Mouse (Mus musculus) C2C12 (cell line): Measurements from ENCODE around the gene Vash2. TPM values are rescaled to one million over a fixed set of nuclear protein-coding genes. Genes with fewer than 3 reads are reported as not detected.
"Not testable (repeated sequence)": the region's sequence is repeated elsewhere in the genome, so short reads cannot be mapped to it uniquely, and the experiment has no call there.

ENCODE experiments used
- H3K27me3 ChIP-seq: one replicate; pipeline ENCODE4 v1.6.1; 2011; ENCODE audit not compliant: control insufficient read depth, insufficient read depth, insufficient read length
- H3K36me3 ChIP-seq: one replicate; pipeline ENCODE4 v1.6.1; 2011; ENCODE audit not compliant: control insufficient read depth, insufficient read depth
- H3K4me3 ChIP-seq: one replicate; pipeline ENCODE4 v1.5.1; 2011; ENCODE audit warnings: mild to moderate bottlenecking, control low read depth; ENCODE audit not compliant: poor library complexity, insufficient read depth, severe bottlenecking
- H3K79me2 ChIP-seq: one replicate; pipeline ENCODE4 v1.6.1; 2011; ENCODE audit not compliant: control insufficient read depth, insufficient read depth
- H3K79me3 ChIP-seq: one replicate; pipeline ENCODE4 v1.6.1; 2011; ENCODE audit warnings: low read depth, control low read depth
- H3ac ChIP-seq: one replicate; pipeline ENCODE3; 2011; ENCODE audit warnings: low read depth; ENCODE audit not compliant: control insufficient read depth, insufficient read length
- CEBPB ChIP-seq: IDR thresholded peaks from one replicate; pipeline ENCODE4 v1.6.1; 2011; ENCODE audit warnings: low read depth, mild to moderate bottlenecking, control low read depth, moderate library complexity
- CTCF ChIP-seq: IDR thresholded peaks from one replicate; pipeline ENCODE4 v1.5.1; 2011; ENCODE audit not compliant: control insufficient read depth, insufficient read depth, insufficient read length
- FOSL1 ChIP-seq: IDR thresholded peaks from one replicate; pipeline ENCODE4 v1.8.0; 2011; ENCODE audit warnings: mild to moderate bottlenecking, low read length; ENCODE audit not compliant: poor library complexity, insufficient read depth, severe bottlenecking
- MAX ChIP-seq: IDR thresholded peaks from one replicate; pipeline ENCODE4 v1.6.1; 2011; ENCODE audit warnings: mild to moderate bottlenecking, control low read depth
- MYOD1 ChIP-seq: IDR thresholded peaks from one replicate; pipeline ENCODE4 v1.6.1; 2011; ENCODE audit warnings: low read depth; ENCODE audit not compliant: control insufficient read depth, insufficient read length
- MYOG ChIP-seq: IDR thresholded peaks from one replicate; pipeline ENCODE4 v1.6.1; 2011; ENCODE audit not compliant: control insufficient read depth, insufficient read length; ENCODE audit errors: extremely low read depth
- USF1 ChIP-seq: IDR thresholded peaks from one replicate; pipeline ENCODE4 v1.6.1; 2011; ENCODE audit warnings: low read depth, mild to moderate bottlenecking, control low read depth, moderate library complexity
- long read RNA-seq, 2 experiments: library from polyadenylated mRNA; unstranded; transcript quantifications; one replicate each; pipeline ENCODE4 v2.0.0; 2019 to 2020
- polyA plus RNA-seq: library from polyadenylated mRNA; unstranded; fragments of >200 nt; fragmentation: generic; extraction: Trizol; gene quantifications from one replicate; pipeline ENCODE4 v1.2.1, GENCODE M21; 2012; ENCODE audit warnings: missing spikeins

Gene Vash2
- polyA plus RNA-seq: 15.6 TPM
- long read RNA-seq, experiment 1, full-length matches to known transcripts: 22 of 29 reads
- long read RNA-seq, experiment 1, partial matches to known transcripts: 1 of 29 reads
- long read RNA-seq, experiment 1, other reads (novel, unspliced or antisense): 6 of 29 reads
- long read RNA-seq, experiment 2, full-length matches to known transcripts: 208 of 229 reads
- long read RNA-seq, experiment 2, partial matches to known transcripts: 11 of 229 reads
- long read RNA-seq, experiment 2, other reads (novel, unspliced or antisense): 10 of 229 reads

GRCm38 (mm10) chr1:190979100-190979563, at the start of gene Vash2:
Gene Vash2 (minus strand): TSS chr1:190979296.
- Histone ChIP-seq H3K79me3 (peaks cover 9% of the 10 kb centered on the region), H3ac (peak within 1 kb of the TSS; percentile 95), H3K36me3 (peaks cover 5% of the 10 kb centered on the region), H3K27me3 (no peaks in the 10 kb centered on the region), H3K79me2 (peaks cover 45% of the 10 kb centered on the region), H3K4me3 (peak within 1 kb of the TSS; percentile 63)
- TF ChIP-seq MAX (peak; percentile 50), MYOG (no peak), FOSL1 (peak; percentile 20), CEBPB (no peak), CTCF (no peak), MYOD1 (no peak), USF1 (no peak)

DNA sequence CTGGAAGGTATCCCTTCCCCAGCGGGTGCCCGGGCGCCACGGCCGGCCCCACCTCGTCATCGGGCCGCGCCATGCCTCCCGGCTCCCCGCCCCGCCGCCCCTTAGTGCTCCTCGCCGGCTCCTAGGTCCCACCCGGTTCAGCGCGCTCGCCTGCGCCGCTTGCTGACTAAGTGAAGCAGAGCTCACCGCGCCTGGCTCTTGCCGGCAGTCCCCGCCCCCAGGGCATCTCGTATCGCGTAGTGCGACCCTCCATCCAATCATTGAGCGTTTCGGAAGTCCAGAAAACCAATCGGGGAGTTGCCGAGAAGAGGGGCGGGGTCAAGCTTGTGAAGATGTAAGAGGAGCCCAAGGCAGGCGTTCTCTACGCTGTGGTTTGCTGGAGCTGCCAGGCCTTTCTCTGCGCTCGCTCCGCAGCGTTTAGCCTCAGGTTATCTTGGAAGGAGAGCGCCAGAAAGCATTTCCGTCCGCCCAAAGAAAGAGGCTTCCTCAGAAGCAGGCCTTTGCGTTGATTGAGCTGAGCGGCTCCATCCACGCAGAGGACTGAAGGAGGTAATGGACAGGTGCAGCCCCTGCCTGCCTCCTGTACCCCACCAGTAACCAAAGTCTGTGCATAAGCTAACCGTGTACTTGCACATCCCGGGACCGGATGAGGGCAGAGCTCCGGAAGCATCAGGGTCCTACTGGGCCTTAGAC, 47.1 kb upstream of the Vash2 start, which contains the start of gene Flvcr1:
Gene Flvcr1 (minus strand): TSS at position 138 of the 693 bp plus-strand sequence.
- Histone ChIP-seq H3ac (peak within 1 kb of the TSS; percentile 81), H3K27me3 (no peaks in the 10 kb centered on the region), H3K36me3 (peaks cover 8% of the 10 kb centered on the region), H3K79me3 (peaks cover 23% of the 10 kb centered on the region), H3K79me2 (peaks cover 43% of the 10 kb centered on the region), H3K4me3 (peak within 1 kb of the TSS; percentile 74)
- TF ChIP-seq CTCF: peak; percentile 1
- no peak for TF ChIP-seq MYOG

GRCm38 (mm10) chr1:191025016-191026012, 46.2 kb upstream of the Vash2 start:
- H3K79me3 ChIP-seq: peaks cover 23% of the 10 kb centered on the region
- H3K36me3 ChIP-seq: peaks cover 17% of the 10 kb centered on the region
- peaks cover 43% of the 10 kb centered on the region for H3K79me2 ChIP-seq
- peak overlapping the region; percentile 57 for H3ac ChIP-seq
- TF ChIP-seq CTCF: no peak
- TF ChIP-seq MYOD1: no peak
- TF ChIP-seq MYOG: no peak
- TF ChIP-seq MAX: no peak
- no peak for TF ChIP-seq USF1
- TF ChIP-seq FOSL1: no peak
- no peak for TF ChIP-seq CEBPB
- peak overlapping the region; percentile 74 for H3K4me3 ChIP-seq
- no peaks in the 10 kb centered on the region for H3K27me3 ChIP-seq

DNA sequence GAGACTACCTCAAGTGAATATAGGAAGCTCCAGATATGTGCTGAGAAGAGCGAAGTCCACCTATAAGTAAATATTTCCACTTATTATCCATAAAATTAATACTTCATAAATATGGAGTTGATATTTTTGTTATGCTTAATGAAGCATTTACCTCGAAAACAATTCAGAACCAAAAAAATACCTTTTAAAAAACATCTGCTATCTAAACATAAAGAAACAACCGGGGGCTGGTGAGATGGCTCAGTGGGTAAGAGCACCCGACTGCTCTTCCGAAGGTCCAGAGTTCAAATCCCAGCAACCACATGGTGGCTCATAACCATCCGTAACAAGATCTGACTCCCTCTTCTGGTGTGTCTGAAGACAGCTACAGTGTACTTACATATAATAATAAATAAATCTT, 44.7 kb upstream of the Vash2 start:
- H3K79me2 ChIP-seq: peaks cover 43% of the 10 kb centered on the region
- H3K36me3 ChIP-seq: peaks cover 24% of the 10 kb centered on the region
- H3K27me3 ChIP-seq, H3ac ChIP-seq, H3K4me3 ChIP-seq: not testable (repeated sequence)
- peaks cover 23% of the 10 kb centered on the region for H3K79me3 ChIP-seq

GRCm38 (mm10) chr1:191023140-191023539, 44.0 kb upstream of the Vash2 start:
- Histone ChIP-seq H3K79me3 (peaks cover 23% of the 10 kb centered on the region), H3K36me3 (peaks cover 28% of the 10 kb centered on the region), H3K27me3 (no peaks in the 10 kb centered on the region), H3K4me3 (no peak overlapping the region), H3K79me2 (peaks cover 43% of the 10 kb centered on the region), H3ac (no peak overlapping the region)
- TF ChIP-seq CEBPB: no peak
- no peak for TF ChIP-seq MYOD1
- no peak for TF ChIP-seq CTCF
